Mouse (Mus musculus) forebrain, embryonic 13.5 days (tissue): ENCODE measurements at regions not wholly inside any gene's neighbourhood (a gene's known extent, or its start where the extent isn't known, plus 50 kb on each side); places are given as distances from the start of the nearest gene placed in this dataset.

Source experiments
- ATAC-seq: fragments of 200-750 bp; cut with Nextera tagmentation; 2 replicates; pipeline ENCODE4 v1.8.0; 2017
- H3K27ac ChIP-seq: fragments of 300-500 bp; sonication (generic); 2 replicates; pipeline ENCODE4 v1.5.1; 2015; ENCODE audit warnings: inconsistent platforms, mild to moderate bottlenecking, moderate library complexity
- H3K27me3 ChIP-seq: fragments of 300-500 bp; sonication (generic); 2 replicates; pipeline ENCODE4 v1.6.1; 2015; ENCODE audit warnings: mild to moderate bottlenecking, inconsistent platforms
- H3K36me3 ChIP-seq: fragments of 300-500 bp; sonication (generic); 2 replicates; pipeline ENCODE4 v1.6.1; 2015; ENCODE audit warnings: mild to moderate bottlenecking, inconsistent platforms; ENCODE audit not compliant: poor library complexity, severe bottlenecking
- H3K4me1 ChIP-seq: fragments of 300-500 bp; sonication (generic); 2 replicates; pipeline ENCODE4 v1.6.1; 2015; ENCODE audit warnings: inconsistent platforms
- H3K4me2 ChIP-seq: fragments of 300-500 bp; sonication (generic); 2 replicates; pipeline ENCODE4 v1.6.1; 2015; ENCODE audit warnings: inconsistent platforms, mild to moderate bottlenecking, moderate library complexity
- H3K4me3 ChIP-seq: fragments of 300-500 bp; sonication (generic); 2 replicates; pipeline ENCODE4 v1.5.1; 2015; ENCODE audit warnings: mild to moderate bottlenecking, inconsistent platforms
- H3K9ac ChIP-seq: fragments of 300-500 bp; sonication (generic); 2 replicates; pipeline ENCODE4 v1.6.1; 2015; ENCODE audit warnings: mild to moderate bottlenecking, inconsistent platforms
- H3K9me3 ChIP-seq: fragments of 300-500 bp; sonication (generic); replicated peaks from 2 replicates; pipeline ENCODE4 v1.6.1; 2016; ENCODE audit warnings: inconsistent platforms
- WGBS: fragments of 180-500 bp; shearing (Covaris S2); methylation state at CpG from one replicate; pipeline ENCODE4 v1.1.7; 2015; 5-methylcytosine and 5-hydroxymethylcytosine counted together

GRCm38 (mm10) chr1:158124902-158125301 lies 231.2 kb downstream of the Brinp2 start:
- Histone ChIP-seq H3K9ac (no peak overlapping the region), H3K4me3 (no peak overlapping the region), H3K36me3 (no peaks in the 10 kb centered on the region), H3K27me3 (no peaks in the 10 kb centered on the region), H3K9me3 (no peaks in the 10 kb centered on the region), H3K27ac (no peak overlapping the region), H3K4me2 (no peak overlapping the region), H3K4me1 (no peaks in the 10 kb centered on the region)
- no peak for ATAC-seq
- WGBS = 84% methylated on average over 3 of the region's 3 CpGs

GRCm38 (mm10) chr1:158126272-158126671 lies 229.9 kb downstream of the Brinp2 start:
- 72% methylated on average over 2 of the region's 2 CpGs for WGBS
- Histone ChIP-seq H3K36me3 (no peaks in the 10 kb centered on the region), H3K9me3 (no peaks in the 10 kb centered on the region), H3K27me3 (no peaks in the 10 kb centered on the region), H3K27ac (no peak overlapping the region), H3K4me3 (no peak overlapping the region), H3K4me1 (no peaks in the 10 kb centered on the region), H3K9ac (no peak overlapping the region), H3K4me2 (no peak overlapping the region)
- ATAC-seq = no peak

GRCm38 (mm10) chr1:158129243-158129770 lies 226.8 kb downstream of the Brinp2 start:
- Histone ChIP-seq H3K4me1 (no peaks in the 10 kb centered on the region), H3K4me3 (no peak overlapping the region), H3K9ac (no peak overlapping the region), H3K36me3 (no peaks in the 10 kb centered on the region), H3K27ac (no peak overlapping the region), H3K9me3 (no peaks in the 10 kb centered on the region), H3K4me2 (no peak overlapping the region), H3K27me3 (no peaks in the 10 kb centered on the region)
- WGBS = 89% methylated on average over 3 of the region's 3 CpGs
- no peak for ATAC-seq

GRCm38 (mm10) chr1:158147525-158147924 lies 208.6 kb downstream of the Brinp2 start:
- Histone ChIP-seq H3K27me3 (no peaks in the 10 kb centered on the region), H3K4me1 (peaks cover 12% of the 10 kb centered on the region), H3K36me3 (no peaks in the 10 kb centered on the region), H3K4me2 (no peak overlapping the region), H3K9me3 (no peaks in the 10 kb centered on the region), H3K9ac (no peak overlapping the region), H3K4me3 (no peak overlapping the region), H3K27ac (no peak overlapping the region)
- ATAC-seq = peak; percentile 50; the same call in 1 of the 2 replicates
- 2% methylated on average over 3 of the region's 3 CpGs for WGBS

GRCm38 (mm10) chr1:158148035-158148434 lies 208.1 kb downstream of the Brinp2 start:
- no peaks in the 10 kb centered on the region for H3K27me3 ChIP-seq
- H3K4me2 ChIP-seq = no peak overlapping the region
- H3K36me3 ChIP-seq = no peaks in the 10 kb centered on the region
- H3K9me3 ChIP-seq = no peaks in the 10 kb centered on the region
- no peak overlapping the region for H3K4me3 ChIP-seq
- peak overlapping the region; percentile 6; the same call in 1 of the 2 replicates for H3K27ac ChIP-seq
- no peak overlapping the region for H3K9ac ChIP-seq
- 61% methylated on average over 5 of the region's 5 CpGs for WGBS
- peaks cover 12% of the 10 kb centered on the region for H3K4me1 ChIP-seq
- no peak for ATAC-seq

- peak overlapping the region; percentile 25; the same call in 1 of the 2 replicates for H3K27ac ChIP-seq
- no peaks in the 10 kb centered on the region for H3K36me3 ChIP-seq
- peaks cover 15% of the 10 kb centered on the region for H3K4me1 ChIP-seq
- no peaks in the 10 kb centered on the region for H3K27me3 ChIP-seq
- H3K9me3 ChIP-seq = no peaks in the 10 kb centered on the region
- H3K4me3 ChIP-seq = no peak overlapping the region
- H3K9ac ChIP-seq = no peak overlapping the region
- ATAC-seq = peak; percentile 22; the same call in 1 of the 2 replicates
- no peak overlapping the region for H3K4me2 ChIP-seq
- 36% methylated on average over 2 of the region's 2 CpGs for WGBS
These were observed 195.0 kb downstream of the Brinp2 start for GRCm38 (mm10) chr1:158161111-158161510.

GRCm38 (mm10) chr1:158161533-158161932 lies 194.6 kb downstream of the Brinp2 start:
- 10% methylated on average over 6 of the region's 6 CpGs for WGBS
- ATAC-seq = peak; percentile 66

GRCm38 (mm10) chr1:158163411-158163810 lies 192.7 kb downstream of the Brinp2 start:
- Histone ChIP-seq H3K9ac (no peak overlapping the region), H3K4me2 (no peak overlapping the region), H3K9me3 (no peaks in the 10 kb centered on the region), H3K36me3 (no peaks in the 10 kb centered on the region), H3K27me3 (no peaks in the 10 kb centered on the region), H3K4me1 (peaks cover 15% of the 10 kb centered on the region), H3K4me3 (no peak overlapping the region), H3K27ac (no peak overlapping the region)
- no peak for ATAC-seq

More at GRCm38 (mm10) chr1:158161533-158161932, 194.6 kb downstream of the Brinp2 start:
- Histone ChIP-seq H3K27me3 (no peaks in the 10 kb centered on the region), H3K4me3 (no peak overlapping the region), H3K4me2 (no peak overlapping the region), H3K36me3 (no peaks in the 10 kb centered on the region), H3K4me1 (peaks cover 15% of the 10 kb centered on the region), H3K9ac (no peak overlapping the region), H3K27ac (peak overlapping the region; percentile 25; the same call in 1 of the 2 replicates), H3K9me3 (no peaks in the 10 kb centered on the region)

GRCm38 (mm10) chr1:158170006-158170405 lies 186.1 kb downstream of the Brinp2 start:
- Histone ChIP-seq H3K4me3 (no peak overlapping the region), H3K27me3 (no peaks in the 10 kb centered on the region), H3K9ac (no peak overlapping the region), H3K27ac (no peak overlapping the region), H3K9me3 (no peaks in the 10 kb centered on the region), H3K4me2 (no peak overlapping the region), H3K4me1 (peaks cover 5% of the 10 kb centered on the region; the same call in 1 of the 2 replicates), H3K36me3 (no peaks in the 10 kb centered on the region)
- 39% methylated on average over 3 of the region's 3 CpGs for WGBS
- no peak for ATAC-seq

GRCm38 (mm10) chr1:158180095-158180494 lies 176.0 kb downstream of the Brinp2 start:
- no peaks in the 10 kb centered on the region for H3K27me3 ChIP-seq
- no peaks in the 10 kb centered on the region for H3K36me3 ChIP-seq
- no peak overlapping the region for H3K4me3 ChIP-seq
- H3K9ac ChIP-seq = no peak overlapping the region
- no peak overlapping the region for H3K4me2 ChIP-seq
- 55% methylated on average over 4 of the region's 4 CpGs for WGBS
- no peak overlapping the region for H3K27ac ChIP-seq
- ATAC-seq = no peak
- no peaks in the 10 kb centered on the region for H3K4me1 ChIP-seq
- no peaks in the 10 kb centered on the region for H3K9me3 ChIP-seq

- Histone ChIP-seq H3K9me3 (no peaks in the 10 kb centered on the region), H3K27ac (no peak overlapping the region), H3K9ac (no peak overlapping the region), H3K4me2 (no peak overlapping the region), H3K4me3 (no peak overlapping the region), H3K27me3 (no peaks in the 10 kb centered on the region), H3K4me1 (no peaks in the 10 kb centered on the region), H3K36me3 (no peaks in the 10 kb centered on the region)
- no peak for ATAC-seq
- WGBS = 83% methylated on average over 1 of the region's 1 CpGs
These were observed 174.8 kb downstream of the Brinp2 start for GRCm38 (mm10) chr1:158181296-158181695.

GRCm38 (mm10) chr1:158187651-158188050 lies 168.5 kb downstream of the Brinp2 start:
- H3K9me3 ChIP-seq = no peaks in the 10 kb centered on the region
- no peak overlapping the region for H3K9ac ChIP-seq
- no peaks in the 10 kb centered on the region for H3K36me3 ChIP-seq
- H3K27me3 ChIP-seq = no peaks in the 10 kb centered on the region
- no peak overlapping the region for H3K4me3 ChIP-seq
- no peak overlapping the region for H3K4me2 ChIP-seq
- WGBS = 68% methylated on average over 8 of the region's 8 CpGs
- H3K27ac ChIP-seq = no peak overlapping the region
- no peak for ATAC-seq
- no peaks in the 10 kb centered on the region for H3K4me1 ChIP-seq
